Mouse (Mus musculus): Measurements from ENCODE around the gene Pgap1. TPM values are rescaled to one million over a fixed set of nuclear protein-coding genes. Genes with fewer than 3 reads are reported as not detected.

The Pgap1 gene
- polyA plus RNA-seq, 1 experiment from 2014 or later = 8.0 TPM

DNA sequence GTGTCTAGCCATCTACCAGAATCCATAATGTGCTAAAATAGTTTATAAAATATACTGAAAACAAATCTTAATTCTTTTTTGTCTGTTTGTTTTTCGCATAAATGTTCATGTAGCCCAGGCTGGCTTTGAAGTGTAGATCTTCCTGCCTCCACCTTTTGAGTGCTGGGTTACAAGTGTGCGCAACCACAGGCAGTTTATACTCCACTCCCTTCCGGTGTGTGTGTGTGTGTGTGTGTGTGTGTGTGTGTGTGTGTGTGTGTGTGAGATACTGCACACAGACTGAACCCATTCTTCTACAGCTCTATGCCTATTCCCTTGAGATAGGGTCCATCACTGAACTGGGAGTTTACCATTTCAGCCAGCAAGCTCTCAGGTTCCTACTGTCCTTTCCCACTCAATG, 64.0 kb downstream of the Pgap1 start:
- H3K27ac ChIP-seq (replicated peaks) = no peak overlapping the region
- WGBS = 94% methylated on average over 3 of the region's 3 CpGs

DNA sequence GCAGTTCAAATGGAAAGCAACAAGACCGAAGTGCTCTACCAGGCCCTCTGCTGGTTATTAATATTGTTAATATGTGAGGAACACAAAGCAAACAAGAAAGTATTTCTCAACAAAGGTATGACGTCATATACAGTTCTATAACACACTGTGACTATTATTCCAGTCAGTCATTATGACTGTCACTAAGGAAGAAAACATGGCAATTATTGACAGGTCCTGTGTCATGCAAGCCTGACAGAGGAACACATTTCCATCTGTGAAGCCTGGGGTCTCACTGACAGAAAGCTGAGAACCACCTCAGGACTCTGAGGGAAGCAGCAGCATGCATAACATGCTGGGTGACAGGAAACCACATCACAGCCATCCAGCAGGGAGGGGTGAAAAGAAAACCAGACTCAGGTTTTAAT, 65.0 kb downstream of the Pgap1 start:
- no peaks in the 10 kb centered on the region for H3K27me3 ChIP-seq (ENCODE audit: low read depth, poor library complexity, severe bottlenecking)
- no peaks in the 10 kb centered on the region for H3K4me1 ChIP-seq
- H3K4me3 ChIP-seq = no peak overlapping the region
- DNase-seq (ENCODE audit: low spot score) = no peak
- H3K27ac ChIP-seq (replicated peaks) = no peak overlapping the region
- H3K9me3 ChIP-seq (replicated peaks) = no peaks in the 10 kb centered on the region
- 93% methylated on average over 2 of the region's 2 CpGs for WGBS
- H3K36me3 ChIP-seq = peaks cover 28% of the 10 kb centered on the region

More for the DNA sequence above, 64.0 kb downstream of the Pgap1 start:
- H3K9me3 ChIP-seq (replicated peaks) = no peaks in the 10 kb centered on the region
- H3K4me1 ChIP-seq = no peaks in the 10 kb centered on the region
- H3K27me3 ChIP-seq (ENCODE audit: low read depth, poor library complexity, severe bottlenecking) = no peaks in the 10 kb centered on the region
- DNase-seq (ENCODE audit: low spot score) = no peak
- no peak overlapping the region for H3K4me3 ChIP-seq
- peaks cover 20% of the 10 kb centered on the region for H3K36me3 ChIP-seq

DNA sequence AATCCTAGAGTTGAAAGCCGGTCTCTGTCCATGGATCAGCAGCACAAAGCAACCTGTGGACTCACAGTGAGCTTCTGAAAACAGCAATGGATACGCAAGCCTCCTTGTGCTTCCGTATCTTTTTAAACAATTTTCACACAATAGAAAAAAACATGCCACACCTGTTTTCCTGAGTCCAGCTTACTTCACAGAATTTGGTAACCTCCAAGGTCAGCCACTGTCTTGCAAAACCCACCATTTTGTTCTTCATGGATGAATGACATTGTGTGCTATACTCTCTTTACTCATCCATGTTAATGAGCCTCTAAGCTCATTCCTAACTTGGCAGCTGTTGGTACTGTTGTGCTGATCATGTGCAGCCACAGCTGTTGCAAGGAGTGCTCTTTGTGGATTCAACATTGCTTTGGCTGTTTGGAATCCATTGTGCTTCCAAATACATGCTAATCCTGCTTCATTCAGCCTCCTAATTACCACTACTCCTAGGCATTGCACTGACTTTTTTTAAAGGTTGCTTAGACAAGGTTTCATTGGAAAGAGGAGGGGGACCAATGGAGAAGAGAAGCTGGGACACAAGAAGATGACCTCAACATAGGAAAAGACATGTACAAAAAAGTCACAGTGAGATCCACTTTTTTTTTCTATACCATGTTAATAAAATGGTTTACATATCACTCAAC, 72.6 kb downstream of the Pgap1 start:
- Histone ChIP-seq H3K27ac (replicated peaks) (peak overlapping the region; percentile 63), H3K36me3 (peaks cover 39% of the 10 kb centered on the region), H3K4me1 (no peaks in the 10 kb centered on the region; the same call in 1 of the 2 replicates), H3K27me3 (ENCODE audit: low read depth, poor library complexity, severe bottlenecking) (no peaks in the 10 kb centered on the region), H3K9me3 (replicated peaks) (no peaks in the 10 kb centered on the region), H3K4me3 (no peak overlapping the region)
- WGBS = 66% methylated on average over 3 of the region's 3 CpGs
- DNase-seq (ENCODE audit: low spot score) = peak; percentile 21

DNA sequence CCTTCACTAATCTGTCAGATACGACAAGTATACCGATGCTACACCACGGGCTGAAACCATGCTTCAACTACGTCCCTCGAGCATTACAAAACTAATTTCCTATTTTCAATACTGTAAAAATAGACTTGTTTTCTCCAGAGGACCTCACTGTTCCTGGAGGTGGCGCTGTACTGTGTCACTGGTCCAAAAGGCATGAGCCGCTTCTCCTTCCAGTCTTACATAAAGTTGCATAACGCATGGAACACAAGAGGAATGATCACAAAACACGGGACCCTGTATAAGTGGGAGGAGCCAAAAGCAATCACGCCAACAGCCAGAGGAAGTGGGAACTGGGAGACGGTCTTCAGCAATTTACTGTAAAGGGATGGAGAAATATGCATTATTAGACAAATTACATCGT, 77.0 kb downstream of the Pgap1 start:
- Histone ChIP-seq H3K9me3 (replicated peaks) (no peaks in the 10 kb centered on the region), H3K27ac (replicated peaks) (no peak overlapping the region), H3K36me3 (peaks cover 27% of the 10 kb centered on the region), H3K4me3 (no peak overlapping the region), H3K4me1 (no peaks in the 10 kb centered on the region; the same call in 1 of the 2 replicates), H3K27me3 (ENCODE audit: low read depth, poor library complexity, severe bottlenecking) (no peaks in the 10 kb centered on the region)
- 95% methylated on average over 12 of the region's 12 CpGs for WGBS
- no peak for DNase-seq (ENCODE audit: low spot score)

DNA sequence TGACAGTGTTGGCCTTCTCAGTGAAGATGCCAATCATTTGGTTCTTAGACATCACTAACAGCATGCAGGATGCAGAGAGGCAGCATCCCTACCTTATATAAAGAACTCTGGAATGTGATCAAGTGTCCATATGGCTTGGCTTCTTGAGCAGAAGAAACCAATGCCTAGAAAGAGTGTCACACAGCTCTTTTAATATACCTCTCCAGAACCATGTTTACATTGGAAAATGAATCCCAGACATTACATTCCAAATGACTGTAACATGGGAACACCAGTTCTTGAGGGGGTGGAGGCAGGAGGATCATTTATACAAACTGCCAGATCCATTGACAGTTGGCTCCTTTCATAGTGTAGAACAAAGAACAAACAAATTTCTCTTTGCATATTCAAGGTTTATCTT, 88.8 kb downstream of the Pgap1 start:
- no peaks in the 10 kb centered on the region for H3K36me3 ChIP-seq
- no peak for DNase-seq (ENCODE audit: low spot score)
- H3K9me3 ChIP-seq (replicated peaks) = no peaks in the 10 kb centered on the region
- H3K27me3 ChIP-seq (ENCODE audit: low read depth, poor library complexity, severe bottlenecking) = no peaks in the 10 kb centered on the region
- H3K27ac ChIP-seq (replicated peaks) = no peak overlapping the region
- no peak overlapping the region for H3K4me3 ChIP-seq
- H3K4me1 ChIP-seq = no peaks in the 10 kb centered on the region

DNA sequence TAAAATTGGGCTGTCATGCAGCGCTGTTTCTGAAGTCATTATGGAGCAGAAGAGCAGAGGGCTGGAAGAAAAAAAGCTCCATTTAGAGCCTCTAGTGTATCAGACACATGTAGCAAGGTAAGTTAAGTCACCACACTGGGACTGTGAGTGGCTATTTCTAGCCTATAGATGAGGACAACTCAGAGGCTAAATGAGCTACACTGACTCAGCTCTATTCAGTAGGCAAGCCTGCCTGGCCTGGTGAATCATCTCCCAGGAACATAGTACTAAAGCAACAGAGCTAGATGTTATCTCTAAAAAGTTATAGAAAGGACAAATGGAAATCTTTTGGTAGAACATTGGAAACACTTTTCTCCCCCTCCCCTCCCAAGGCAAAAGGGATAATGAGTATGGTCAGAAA, 90.1 kb downstream of the Pgap1 start:
- no peaks in the 10 kb centered on the region for H3K27me3 ChIP-seq (ENCODE audit: low read depth, poor library complexity, severe bottlenecking)
- no peak overlapping the region for H3K27ac ChIP-seq (replicated peaks)
- no peaks in the 10 kb centered on the region for H3K4me1 ChIP-seq
- WGBS = 94% methylated on average over 1 of the region's 1 CpGs
- H3K4me3 ChIP-seq = no peak overlapping the region
- no peaks in the 10 kb centered on the region for H3K9me3 ChIP-seq (replicated peaks)
- no peaks in the 10 kb centered on the region for H3K36me3 ChIP-seq
- no peak for DNase-seq (ENCODE audit: low spot score)

DNA sequence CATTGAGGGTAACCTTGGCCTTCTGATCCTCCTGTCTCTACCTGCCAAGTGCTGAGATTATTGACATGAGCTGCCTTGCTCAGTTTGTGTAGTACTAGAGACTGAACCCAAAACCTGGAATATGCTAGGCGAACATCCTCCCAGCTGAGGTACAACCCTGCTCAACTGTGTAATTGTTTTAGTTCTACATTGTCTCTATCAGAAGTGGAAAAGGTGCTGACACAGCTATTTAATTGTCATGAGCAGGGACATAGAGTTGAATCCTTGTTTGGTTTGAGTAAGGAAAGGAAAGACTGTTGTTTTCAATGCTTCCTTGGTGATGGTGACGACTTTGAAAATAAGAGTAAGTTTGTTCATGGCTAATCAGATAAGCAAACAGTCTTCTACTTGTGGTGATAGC, 105.4 kb downstream of the Pgap1 start:
- no peaks in the 10 kb centered on the region for H3K36me3 ChIP-seq
- WGBS = 78% methylated on average over 2 of the region's 2 CpGs
- DNase-seq (ENCODE audit: low spot score) = no peak
- no peak overlapping the region for H3K27ac ChIP-seq (replicated peaks)
- H3K4me1 ChIP-seq = peaks cover 6% of the 10 kb centered on the region; the same call in 1 of the 2 replicates
- no peak overlapping the region for H3K4me3 ChIP-seq
- no peaks in the 10 kb centered on the region for H3K27me3 ChIP-seq (ENCODE audit: low read depth, poor library complexity, severe bottlenecking)
- H3K9me3 ChIP-seq (replicated peaks) = no peaks in the 10 kb centered on the region

DNA sequence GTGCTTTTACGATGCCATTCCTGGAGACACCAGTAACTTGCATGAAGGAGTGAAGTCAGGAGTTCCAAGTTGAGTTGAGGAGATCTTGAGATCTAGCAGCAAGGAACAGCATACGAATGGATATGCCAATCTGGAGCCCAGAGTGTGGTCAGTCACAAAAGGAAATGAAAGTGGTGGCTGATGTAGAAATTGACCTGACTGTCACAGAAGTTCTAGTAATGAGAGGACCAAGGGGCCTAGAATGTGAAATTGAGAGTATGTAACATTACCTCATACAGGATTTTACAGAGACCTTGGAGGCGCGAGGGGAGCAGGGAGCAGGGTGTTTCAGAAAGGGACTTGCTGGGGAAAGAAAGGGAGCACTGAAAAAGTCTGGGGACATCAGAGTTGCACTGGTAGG, 108.7 kb downstream of the Pgap1 start:
- DNase-seq (ENCODE audit: low spot score) = no peak
- Histone ChIP-seq H3K36me3 (no peaks in the 10 kb centered on the region), H3K4me1 (peaks cover 6% of the 10 kb centered on the region; the same call in 1 of the 2 replicates), H3K9me3 (replicated peaks) (no peaks in the 10 kb centered on the region), H3K4me3 (no peak overlapping the region), H3K27me3 (ENCODE audit: low read depth, poor library complexity, severe bottlenecking) (peaks cover 5% of the 10 kb centered on the region), H3K27ac (replicated peaks) (no peak overlapping the region)
- 83% methylated on average over 4 of the region's 4 CpGs for WGBS

DNA sequence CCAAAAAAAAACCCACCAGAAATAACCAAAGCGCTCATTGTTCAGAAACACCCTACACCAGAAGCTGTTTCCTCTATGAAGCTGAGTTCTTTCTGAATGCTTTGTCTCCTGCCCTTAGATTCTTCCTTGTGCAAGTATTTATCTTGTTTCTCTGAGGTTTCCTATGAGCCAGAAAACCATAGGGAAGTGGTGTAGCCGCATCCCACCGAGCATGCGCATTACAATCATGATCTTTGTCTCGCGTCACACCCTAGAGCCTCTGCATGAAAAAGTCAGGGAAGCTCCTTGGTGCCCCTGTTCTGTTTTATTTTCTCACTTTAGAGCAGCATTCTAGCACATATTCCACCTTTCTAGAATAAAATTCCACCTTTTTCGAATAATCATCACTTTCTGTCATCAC, 113.8 kb downstream of the Pgap1 start:
- peaks cover 5% of the 10 kb centered on the region for H3K27me3 ChIP-seq (ENCODE audit: low read depth, poor library complexity, severe bottlenecking)

DNA sequence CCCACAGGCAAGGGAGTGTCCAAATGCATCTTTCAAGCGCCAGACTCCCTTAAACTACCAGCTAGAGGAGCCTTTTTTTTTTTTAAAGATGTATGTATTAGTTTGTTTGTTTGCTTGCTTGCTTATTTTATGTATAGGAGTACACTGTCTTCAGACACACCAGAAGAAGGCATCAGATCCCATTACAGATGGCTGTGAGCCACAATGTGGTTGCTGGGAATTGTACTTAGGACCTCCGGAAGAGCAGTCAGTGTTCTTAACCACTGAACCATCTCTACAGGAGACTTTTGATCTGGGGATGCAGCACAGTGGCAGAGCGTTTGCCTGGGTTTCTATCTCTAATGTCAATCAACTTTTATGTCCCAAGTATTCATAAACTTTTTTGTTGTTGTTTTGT, 118.4 kb downstream of the Pgap1 start:
- Histone ChIP-seq H3K4me1 (peaks cover 10% of the 10 kb centered on the region), H3K27ac (replicated peaks) (peak overlapping the region; percentile 90), H3K4me3 (peak overlapping the region; percentile 81), H3K27me3 (ENCODE audit: low read depth, poor library complexity, severe bottlenecking) (no peaks in the 10 kb centered on the region), H3K9me3 (replicated peaks) (no peaks in the 10 kb centered on the region), H3K36me3 (peaks cover 16% of the 10 kb centered on the region)
- no peak for DNase-seq (ENCODE audit: low spot score)
- WGBS = 58% methylated on average over 3 of the region's 3 CpGs

More for the DNA sequence above, 113.8 kb downstream of the Pgap1 start:
- WGBS = 60% methylated on average over 7 of the region's 7 CpGs
- no peaks in the 10 kb centered on the region for H3K36me3 ChIP-seq
- no peaks in the 10 kb centered on the region for H3K9me3 ChIP-seq (replicated peaks)
- H3K4me3 ChIP-seq = no peak overlapping the region
- DNase-seq (ENCODE audit: low spot score) = no peak
- no peak overlapping the region for H3K27ac ChIP-seq (replicated peaks)
- H3K4me1 ChIP-seq = peaks cover 6% of the 10 kb centered on the region; the same call in 1 of the 2 replicates

DNA sequence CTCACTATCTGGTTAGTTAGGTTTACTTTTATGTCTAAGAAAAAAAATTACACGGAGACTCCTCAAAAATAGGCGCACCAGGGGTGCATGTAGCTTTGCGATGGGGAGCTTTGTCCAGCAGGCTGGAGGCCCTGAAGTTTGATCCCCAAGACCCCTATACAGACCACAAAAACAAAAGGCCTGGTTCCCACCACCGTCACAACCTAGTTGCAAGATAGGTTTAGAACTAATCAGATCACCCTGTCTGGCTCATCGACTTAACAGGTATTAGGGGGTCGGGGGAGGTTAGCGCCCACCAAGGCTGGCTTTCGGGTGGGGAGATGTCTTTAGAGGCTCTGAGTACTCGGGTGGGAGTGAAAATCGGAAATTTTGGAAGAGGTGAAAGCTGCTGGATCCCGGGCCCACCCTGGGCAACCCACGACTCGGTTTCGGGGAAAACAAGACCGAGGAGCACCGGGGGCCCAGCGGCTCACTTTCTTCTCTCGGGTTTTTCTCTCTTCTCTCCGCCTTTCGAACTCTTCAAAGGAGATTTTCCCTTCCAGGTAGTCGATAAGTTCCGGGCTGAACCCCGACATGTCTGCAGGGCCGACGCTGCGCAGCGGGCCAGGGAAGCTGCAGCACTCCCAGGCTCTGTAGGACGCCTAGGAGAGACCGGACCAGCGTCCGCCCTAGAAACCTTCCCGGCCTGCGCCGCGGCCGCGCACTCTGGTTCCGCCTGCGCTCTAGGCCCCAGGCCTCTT, 119.0 kb downstream of the Pgap1 start, which contains the start of gene Gtf3c3:
TSS of gene Gtf3c3 (minus strand) at position 632 of the 740 bp plus-strand sequence.
- H3K4me1 ChIP-seq = peaks cover 10% of the 10 kb centered on the region
- H3K4me3 ChIP-seq = peak within 1 kb of the TSS; percentile 81
- 3% methylated on average over 39 of the region's 39 CpGs for WGBS
- no peaks in the 10 kb centered on the region for H3K9me3 ChIP-seq (replicated peaks)
- peak; percentile 78 for DNase-seq (ENCODE audit: low spot score)
- peak within 1 kb of the TSS; percentile 90 for H3K27ac ChIP-seq (replicated peaks)
- H3K27me3 ChIP-seq (ENCODE audit: low read depth, poor library complexity, severe bottlenecking) = no peaks in the 10 kb centered on the region
- peaks cover 22% of the 10 kb centered on the region for H3K36me3 ChIP-seq
